Mouse (Mus musculus): ENCODE measurements around the gene Gm44596. TPM values are rescaled to one million over a fixed set of nuclear protein-coding genes. Genes with fewer than 3 reads are reported as not detected.

Gm44596 gene
- polyA plus RNA-seq, 1 experiment from 2014 or later = not detected

- ATAC-seq (ENCODE audit: insufficient read depth) (no peak), DNase-seq (no peak)
- no peak overlapping the region for H3K4me2 ChIP-seq
- no peaks in the 10 kb centered on the region for H3K9me3 ChIP-seq (ENCODE audit: low read depth, low read length)
- WGBS = 99% methylated on average over 2 of the region's 2 CpGs
- H3K4me3 ChIP-seq (ENCODE audit: low read depth, low read length) = no peak overlapping the region
- H3K9ac ChIP-seq = no peak overlapping the region
- 0 out of 2 replicates have a peak, but pooled peaks cover 5% of the 10 kb centered on the region for H3K4me1 ChIP-seq (ENCODE audit: insufficient read depth)
- 0 out of 2 replicates have a peak, but pooled peaks cover 2% of the 10 kb centered on the region for H3K36me3 ChIP-seq (ENCODE audit: insufficient read depth)
- no peak for TF ChIP-seq CTCF (IDR thresholded peaks at IDR 0.05; ENCODE audit: low read depth)
- H3K27ac ChIP-seq (ENCODE audit: low read depth) = no peak overlapping the region
- H3K27me3 ChIP-seq (ENCODE audit: insufficient read depth, low read length) = no peaks in the 10 kb centered on the region
Measured at GRCm38 (mm10) chr6:128421036-128421435, 45.7 kb downstream of the Gm44596 start.

- Histone ChIP-seq H3K36me3 (ENCODE audit: insufficient read depth) (0 out of 2 replicates have a peak, but pooled peaks cover 2% of the 10 kb centered on the region), H3K4me1 (ENCODE audit: insufficient read depth) (0 out of 2 replicates have a peak, but pooled peaks cover 5% of the 10 kb centered on the region), H3K4me3 (ENCODE audit: low read depth, low read length) (no peak overlapping the region), H3K27ac (ENCODE audit: low read depth) (no peak overlapping the region), H3K4me2 (no peak overlapping the region), H3K9me3 (ENCODE audit: low read depth, low read length) (no peaks in the 10 kb centered on the region), H3K27me3 (ENCODE audit: insufficient read depth, low read length) (no peaks in the 10 kb centered on the region), H3K9ac (no peak overlapping the region)
- no peak for ATAC-seq (ENCODE audit: insufficient read depth)
- WGBS = 85% methylated on average over 3 of the region's 3 CpGs
- TF ChIP-seq CTCF (IDR thresholded peaks at IDR 0.05; ENCODE audit: low read depth) = no peak
- DNase-seq = no peak
Measured at GRCm38 (mm10) chr6:128421480-128421879, 46.2 kb downstream of the Gm44596 start.

- H3K4me3 ChIP-seq (ENCODE audit: low read depth, low read length) = peak overlapping the region; percentile 64
- DNase-seq (peak; percentile 23), ATAC-seq (ENCODE audit: insufficient read depth) (peak; percentile 48; the same call in 1 of the 2 replicates)
- 36% methylated on average over 15 of the region's 16 CpGs for WGBS
- H3K27ac ChIP-seq (ENCODE audit: low read depth) = peak overlapping the region; percentile 96
- H3K27me3 ChIP-seq (ENCODE audit: insufficient read depth, low read length) = no peaks in the 10 kb centered on the region
- 0 out of 2 replicates have a peak, but pooled peaks cover 5% of the 10 kb centered on the region for H3K4me1 ChIP-seq (ENCODE audit: insufficient read depth)
- TF ChIP-seq CTCF (IDR thresholded peaks at IDR 0.05; ENCODE audit: low read depth) = no peak
- peak overlapping the region; percentile 76 for H3K9ac ChIP-seq
- H3K4me2 ChIP-seq = peak overlapping the region; percentile 88
- peaks cover 9% of the 10 kb centered on the region; the same call in 1 of the 2 replicates for H3K36me3 ChIP-seq (ENCODE audit: insufficient read depth)
- H3K9me3 ChIP-seq (ENCODE audit: low read depth, low read length) = no peaks in the 10 kb centered on the region
Measured at GRCm38 (mm10) chr6:128423496-128424268, 48.4 kb downstream of the Gm44596 start.

GRCm38 (mm10) chr6:128424269-128425019 is 49.1 kb downstream of the Gm44596 start, which contains the start of gene Itfg2:
Itfg2 (minus strand) TSS chr6:128424931.
- Histone ChIP-seq H3K9me3 (ENCODE audit: low read depth, low read length) (no peaks in the 10 kb centered on the region), H3K36me3 (ENCODE audit: insufficient read depth) (peaks cover 16% of the 10 kb centered on the region; the same call in 1 of the 2 replicates), H3K27me3 (ENCODE audit: insufficient read depth, low read length) (no peaks in the 10 kb centered on the region), H3K4me2 (peak within 1 kb of the TSS; percentile 88), H3K9ac (peak within 1 kb of the TSS; percentile 76), H3K27ac (ENCODE audit: low read depth) (peak within 1 kb of the TSS; percentile 96), H3K4me1 (ENCODE audit: insufficient read depth) (0 out of 2 replicates have a peak, but pooled peaks cover 5% of the 10 kb centered on the region), H3K4me3 (ENCODE audit: low read depth, low read length) (peak within 1 kb of the TSS; percentile 64)
- DNase-seq (peak; percentile 99), ATAC-seq (ENCODE audit: insufficient read depth) (peak; percentile 94)
- TF ChIP-seq CTCF (IDR thresholded peaks at IDR 0.05; ENCODE audit: low read depth) = no peak
- under 1% methylated on average over 42 of the region's 42 CpGs for WGBS

GRCm38 (mm10) chr6:128425046-128425445 is 49.7 kb downstream of the Gm44596 start:
- Histone ChIP-seq H3K4me3 (ENCODE audit: low read depth, low read length) (peak overlapping the region; percentile 64), H3K4me2 (peak overlapping the region; percentile 88), H3K27me3 (ENCODE audit: insufficient read depth, low read length) (no peaks in the 10 kb centered on the region), H3K27ac (ENCODE audit: low read depth) (peak overlapping the region; percentile 96), H3K9me3 (ENCODE audit: low read depth, low read length) (no peaks in the 10 kb centered on the region), H3K4me1 (ENCODE audit: insufficient read depth) (0 out of 2 replicates have a peak, but pooled peaks cover 5% of the 10 kb centered on the region), H3K9ac (peak overlapping the region; percentile 76), H3K36me3 (ENCODE audit: insufficient read depth) (peaks cover 21% of the 10 kb centered on the region)
- WGBS = 17% methylated on average over 9 of the region's 9 CpGs
- TF ChIP-seq CTCF (IDR thresholded peaks at IDR 0.05; ENCODE audit: low read depth) = no peak
- DNase-seq (peak; percentile 20), ATAC-seq (ENCODE audit: insufficient read depth) (no peak; the same call in 1 of the 2 replicates)

- Histone ChIP-seq H3K9me3 (ENCODE audit: low read depth, low read length) (no peaks in the 10 kb centered on the region), H3K4me1 (ENCODE audit: insufficient read depth) (0 out of 2 replicates have a peak, but pooled peaks cover 5% of the 10 kb centered on the region), H3K4me2 (no peak overlapping the region), H3K36me3 (ENCODE audit: insufficient read depth) (peaks cover 42% of the 10 kb centered on the region), H3K9ac (no peak overlapping the region), H3K4me3 (ENCODE audit: low read depth, low read length) (no peak overlapping the region), H3K27ac (ENCODE audit: low read depth) (no peak overlapping the region), H3K27me3 (ENCODE audit: insufficient read depth, low read length) (no peaks in the 10 kb centered on the region)
- DNase-seq = no peak
- 80% methylated on average over 5 of the region's 5 CpGs for WGBS
- no peak for TF ChIP-seq CTCF (IDR thresholded peaks at IDR 0.05; ENCODE audit: low read depth)
- no peak for ATAC-seq (ENCODE audit: insufficient read depth)
Measured at GRCm38 (mm10) chr6:128427571-128427970, 52.3 kb downstream of the Gm44596 start.
